Mouse (Mus musculus) adrenal gland, adult 18-20 months (tissue): ENCODE data around the gene Defb15. TPM values are rescaled to one million over a fixed set of nuclear protein-coding genes. Genes with fewer than 3 reads are reported as not detected.
A peak's percentile ranks its signal among the peaks of the same experiment; 100 is the strongest.
"Not testable (repeated sequence)": the region's sequence is repeated elsewhere in the genome, so short reads cannot be mapped to it uniquely, and the experiment has no call there.

ENCODE experiments used
- DNase-seq, 2 experiments: peaks; one replicate each; pipeline ENCODE4 v3.0.0; 2021 to 2022; ENCODE audit warnings: low spot score in 2 of 2
- long read RNA-seq, 2 experiments: library from polyadenylated mRNA; stranded (forward); transcript quantifications; one replicate each; pipeline ENCODE4 v2.0.0; 2021
- total RNA-seq, 2 experiments: library from RNA; stranded (reverse); gene quantifications; 1 replicate in 1 of 2; 2 replicates in 1 of 2; pipeline ENCODE4 v1.2.3; 2021

The Defb15 gene
- not detected for total RNA-seq
- long read RNA-seq, experiment 1 = 0 reads
- long read RNA-seq, experiment 2 = 0 reads

DNA sequence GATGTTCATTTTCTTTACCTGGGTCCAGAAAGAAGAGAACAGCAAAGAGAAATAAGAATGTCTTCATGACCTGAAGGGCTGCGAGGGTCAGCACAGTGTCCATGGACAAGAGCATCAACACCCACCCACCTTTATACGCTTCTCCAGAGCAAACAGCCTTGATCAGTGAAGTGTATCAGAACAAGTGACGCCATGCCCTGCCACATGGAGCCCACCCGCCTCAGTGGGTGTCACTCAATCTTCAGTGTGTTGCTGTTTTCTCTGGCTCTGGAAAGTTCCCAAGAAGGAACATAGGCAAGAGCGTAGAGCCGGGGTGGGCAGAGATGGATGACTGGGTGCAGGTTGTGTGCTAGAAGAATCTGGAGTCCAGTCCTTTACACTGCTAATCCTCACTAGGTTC is at the start of gene Defb15:
TSS of gene Defb15 (minus strand) at position 101 of the 400 bp plus-strand sequence.
- DNase-seq = no peak

GRCm38 (mm10) chr8:21981664-21982337 is 49.3 kb upstream of the Defb15 start:
- DNase-seq = no peak

GRCm38 (mm10) chr8:21978193-21978592 is 45.7 kb upstream of the Defb15 start:
- DNase-seq = no peak

DNA sequence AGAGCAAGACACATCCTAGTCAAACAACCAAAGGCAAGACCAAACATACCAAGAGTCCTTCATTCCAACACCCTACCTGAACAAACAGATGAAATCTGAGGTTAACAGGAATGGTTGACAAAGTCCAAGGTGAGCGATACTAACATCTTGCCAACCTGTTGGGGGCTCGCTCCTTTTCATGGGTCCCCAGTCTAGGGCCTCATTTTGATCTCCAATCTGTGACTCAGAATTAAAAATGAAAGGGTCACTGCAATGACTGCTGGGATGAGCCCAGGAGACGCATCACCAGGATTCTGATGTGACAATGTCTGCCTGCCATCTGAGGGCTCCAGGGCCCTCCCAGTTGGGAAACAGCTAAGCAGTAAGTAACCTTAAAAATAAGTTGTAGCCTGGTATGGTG is 37.0 kb upstream of the Defb15 start, which contains the start of gene Ccdc70:
TSS of gene Ccdc70 (plus strand) at position 301 of the 400 bp plus-strand sequence.
- DNase-seq = no peak

DNA sequence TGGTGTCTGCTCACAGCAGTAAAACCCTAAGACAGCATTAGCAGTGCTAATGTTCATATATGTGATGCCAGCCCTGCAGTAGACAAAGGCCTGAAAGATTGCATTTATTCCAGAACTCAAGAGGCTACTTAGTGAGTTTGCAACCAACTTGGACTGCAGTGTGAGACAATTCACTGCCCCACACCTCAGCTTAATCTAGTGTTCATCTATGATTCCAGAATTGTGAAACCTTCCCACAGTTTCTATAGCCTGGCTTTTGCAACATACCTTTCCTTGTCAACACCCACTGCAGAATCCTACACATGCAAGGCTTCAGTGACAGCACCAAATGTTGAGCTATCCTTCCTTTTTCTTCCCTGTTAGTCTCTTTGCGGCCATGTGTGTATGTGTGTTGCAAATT is 34.1 kb upstream of the Defb15 start:
- DNase-seq = no peak

DNA sequence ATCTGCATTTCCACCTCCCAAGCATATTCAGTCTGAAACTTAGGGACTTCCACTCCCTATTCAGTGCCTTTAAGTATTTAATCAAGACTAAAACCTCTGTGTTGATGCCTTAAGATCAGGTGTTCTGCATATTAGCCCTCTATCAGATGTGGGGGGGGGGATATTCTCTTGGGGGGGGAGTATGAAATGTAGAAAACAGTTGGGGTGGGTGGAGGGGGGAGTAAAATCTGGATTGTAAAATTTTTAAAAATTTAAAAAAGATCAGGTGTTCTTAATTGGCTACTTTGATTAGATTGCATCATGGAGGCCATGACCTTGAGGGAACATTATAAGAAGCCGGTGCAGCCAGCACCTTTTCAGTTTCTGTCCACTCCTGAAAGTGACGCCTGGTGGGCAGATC is 25.9 kb upstream of the Defb15 start, which contains the start of gene Fam90a1a:
TSS of gene Fam90a1a (plus strand) at position 301 of the 400 bp plus-strand sequence.
- DNase-seq = no peak

- no peak for DNase-seq
Measured at GRCm38 (mm10) chr8:21956336-21956735, 23.8 kb upstream of the Defb15 start.

DNA sequence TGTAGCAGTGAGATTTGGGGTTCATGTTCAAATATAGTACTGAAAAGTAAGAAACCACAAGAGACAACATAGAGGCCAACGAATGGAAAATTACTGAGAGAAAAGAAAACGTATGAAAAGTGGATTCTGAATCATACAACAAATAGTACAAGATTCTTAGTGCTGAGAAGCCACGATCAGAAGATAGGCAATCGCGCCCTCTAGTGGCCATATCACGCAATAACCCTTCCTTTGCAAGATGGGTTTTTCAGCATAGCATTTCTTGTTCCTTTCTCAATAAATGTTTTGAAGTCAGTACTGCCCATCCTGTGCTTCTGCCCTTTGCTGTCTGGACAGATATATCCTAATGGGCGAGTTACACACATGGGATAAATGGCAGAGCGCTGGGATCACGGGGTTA is 22.8 kb upstream of the Defb15 start:
- DNase-seq = peak; percentile 33

DNA sequence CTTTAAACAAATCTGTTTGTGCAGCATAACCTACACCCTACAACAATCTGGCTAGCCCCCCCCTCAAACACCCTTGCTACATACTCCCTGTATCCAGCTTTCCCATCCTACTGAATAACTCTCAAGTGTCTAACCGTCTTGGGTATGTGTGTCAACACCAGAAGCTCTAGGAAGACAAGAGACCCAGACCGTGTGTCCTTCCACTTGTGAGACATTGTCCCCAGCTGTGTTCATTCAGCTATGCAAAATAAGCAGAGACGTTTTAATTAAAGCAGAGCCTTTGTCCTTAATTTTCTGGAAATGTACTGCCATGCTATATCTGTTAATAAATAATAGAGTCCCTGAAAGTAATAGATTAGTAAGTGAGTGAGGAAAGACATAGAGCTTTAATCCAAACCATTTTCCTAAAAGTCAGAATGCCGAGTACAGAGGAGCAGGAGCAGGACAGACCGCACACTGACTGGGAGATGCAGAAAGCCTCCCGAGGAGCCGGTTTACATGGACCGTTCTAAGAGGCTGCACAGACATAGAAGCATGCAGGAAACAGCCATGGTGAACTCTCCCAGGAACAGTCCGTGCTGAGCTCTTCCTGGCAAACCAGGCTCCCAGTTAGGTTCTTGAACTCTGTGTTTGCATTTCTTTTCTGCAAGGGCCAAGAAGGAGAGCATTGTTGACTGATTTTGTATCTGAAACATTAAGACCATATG is 15.0 kb upstream of the Defb15 start:
- no peak for DNase-seq

DNA sequence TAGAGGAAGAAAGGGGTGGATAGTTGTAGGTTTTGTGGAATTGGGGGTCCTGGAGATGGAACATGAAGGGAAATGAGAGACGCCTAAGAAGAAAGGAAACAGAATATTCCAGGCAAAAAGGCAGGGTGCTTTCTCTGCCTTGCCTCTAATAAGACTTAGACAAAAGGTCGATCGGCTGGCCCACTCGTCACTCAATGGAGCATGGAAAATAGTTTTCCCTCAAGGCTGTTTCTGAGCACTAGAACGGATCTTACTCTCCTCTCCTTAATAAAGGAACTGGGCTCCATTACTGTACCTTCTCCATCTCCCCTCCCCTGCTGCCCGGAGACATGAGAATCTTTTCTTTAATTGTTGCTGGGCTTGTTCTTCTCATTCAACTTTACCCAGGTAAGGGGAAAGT is 14.0 kb upstream of the Defb15 start, which contains the start of gene Defb13:
TSS of gene Defb13 (plus strand) at position 301 of the 400 bp plus-strand sequence.
- DNase-seq = no peak

DNA sequence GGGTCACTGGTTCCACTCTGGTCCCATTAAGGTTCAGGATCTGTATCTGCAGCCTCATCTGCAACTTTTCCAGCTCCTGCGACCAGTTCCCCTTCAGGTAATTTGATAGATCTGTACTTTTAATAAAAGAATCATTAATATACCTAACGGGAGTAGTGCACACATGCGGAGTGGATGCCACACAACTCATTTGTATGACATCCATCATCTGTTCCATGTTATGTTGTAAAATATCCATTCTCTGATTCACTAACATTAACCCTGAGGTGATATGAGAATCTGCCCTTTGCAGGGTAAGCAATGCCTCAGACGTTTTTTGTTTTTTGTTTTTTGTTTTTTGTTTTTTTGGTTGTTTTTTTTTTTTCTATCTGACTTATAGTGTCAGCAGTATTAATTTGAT is 5.5 kb upstream of the Defb15 start, which contains the start of gene Defb35:
TSS of gene Defb35 (plus strand) at position 301 of the 400 bp plus-strand sequence.
- not testable (repeated sequence) for DNase-seq

DNA sequence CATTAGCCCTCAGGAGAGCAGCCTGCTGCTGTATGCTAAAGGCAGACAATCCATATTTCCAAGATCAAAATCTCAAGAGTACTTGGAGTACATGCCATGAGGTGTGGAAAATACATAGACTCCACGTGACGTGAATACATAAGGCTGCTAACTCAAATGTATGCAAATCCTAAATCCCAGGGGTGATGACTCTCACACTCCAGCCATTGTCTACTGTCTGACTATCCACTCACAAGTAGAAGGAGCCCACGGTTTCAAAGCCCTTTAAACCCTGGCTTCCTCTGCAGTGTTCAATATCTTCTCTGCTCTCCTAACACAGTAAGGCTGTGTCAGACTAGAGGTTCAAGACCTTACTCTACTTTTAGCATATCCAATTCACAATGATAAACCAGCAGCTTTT is 1.8 kb downstream of the Defb15 start:
- DNase-seq = not testable (repeated sequence)

- no peak for DNase-seq
Measured at GRCm38 (mm10) chr8:21915625-21916024, 16.9 kb downstream of the Defb15 start.

- no peak for DNase-seq
Measured at GRCm38 (mm10) chr8:21912554-21912953, 20.0 kb downstream of the Defb15 start.

DNA sequence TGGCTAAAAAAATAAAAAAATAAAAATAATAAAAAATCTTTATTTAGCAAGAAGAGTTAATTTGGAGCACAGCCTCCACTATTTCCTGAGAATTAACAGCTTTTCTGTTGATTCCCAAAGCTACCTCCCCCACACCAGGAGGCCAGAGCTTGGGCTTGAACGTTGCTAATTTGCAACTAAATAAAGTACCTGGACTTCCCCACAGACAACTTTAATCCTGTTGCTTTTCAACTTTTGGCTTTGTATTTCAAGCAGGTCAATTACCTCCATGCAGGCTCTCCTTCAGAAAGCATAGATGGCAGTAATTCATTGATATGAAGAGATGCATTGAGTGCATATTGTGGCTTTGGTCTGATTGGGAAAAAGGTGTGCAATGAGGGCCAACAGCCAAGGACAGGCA is 20.6 kb downstream of the Defb15 start:
- DNase-seq = no peak

DNA sequence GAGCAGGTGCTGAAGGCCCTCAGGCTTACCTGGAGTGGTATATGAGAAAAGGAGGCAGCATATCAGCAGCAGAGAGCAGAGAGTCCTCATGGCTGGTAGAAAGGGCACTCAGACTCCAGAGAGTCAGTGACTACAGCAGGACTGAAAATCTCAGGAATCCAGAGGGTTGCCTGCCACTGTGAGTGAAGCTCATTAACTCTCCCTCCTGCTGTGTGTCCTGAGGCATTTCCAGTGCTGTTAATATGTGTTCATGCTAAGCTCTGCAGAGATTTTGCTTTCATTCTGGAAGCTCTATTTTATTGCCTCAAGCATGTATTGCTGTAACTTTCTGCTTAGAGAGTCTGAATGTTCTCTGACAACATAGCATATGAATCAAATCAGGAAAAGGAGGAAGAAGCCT is 26.2 kb downstream of the Defb15 start, which contains the start of gene Defb11:
TSS of gene Defb11 (minus strand) at position 123 of the 400 bp plus-strand sequence.
- DNase-seq = not testable (repeated sequence)

GRCm38 (mm10) chr8:21885321-21885720 is 47.2 kb downstream of the Defb15 start, which contains the start of gene Defb9:
Gene Defb9, minus strand, starts transcription at chr8:21885421.
- not testable (repeated sequence) for DNase-seq

Other genes with a start within 250 kb of the Defb15 start
- gene AY761184, start 229.1 kb downstream of the Defb15 start, total RNA-seq = not detected
- not detected for gene Defa24, start 198.2 kb downstream of the Defb15 start, total RNA-seq
- gene Defb50, start 109.2 kb downstream of the Defb15 start, total RNA-seq = not detected
- gene Defb2, start 92.8 kb downstream of the Defb15 start, total RNA-seq = not detected
- gene Defb10, start 73.8 kb downstream of the Defb15 start, total RNA-seq = not detected
- not detected for gene Defb9, start 47.3 kb downstream of the Defb15 start, total RNA-seq
- not detected for gene Defb11, start 26.3 kb downstream of the Defb15 start, total RNA-seq
- not detected for gene Defb35, start 5.6 kb upstream of the Defb15 start, total RNA-seq
- not detected for gene Defb13, start 14.1 kb upstream of the Defb15 start, total RNA-seq
- gene Fam90a1a, start 26.0 kb upstream of the Defb15 start, total RNA-seq = not detected
- gene Ccdc70, start 37.1 kb upstream of the Defb15 start, total RNA-seq = not detected
- 1 to 10 TPM in 1 of 2 experiments, under 1 TPM in 1; 0.83 to 1.2 TPM for gene Atp7b, start 127.6 kb upstream of the Defb15 start, total RNA-seq
- 10 to 100 TPM; 32.7 to 46.0 TPM for gene Alg11, start 128.0 kb upstream of the Defb15 start, total RNA-seq
- 1 to 10 TPM; 4.0 to 6.5 TPM for gene Nek5, start 192.3 kb upstream of the Defb15 start, total RNA-seq
- 1 to 10 TPM; 5.1 to 5.5 TPM for gene Nek3, start 233.7 kb upstream of the Defb15 start, total RNA-seq